ENCODE assay signal across 8 mouse cellular contexts in genomic region chr2:132879261-132880044, GRCm38 (mm10). TPM values are rescaled to one million over a fixed set of nuclear protein-coding genes. Genes with fewer than 3 reads are reported as not detected.
DNase-seq lines count a peak whose midpoint lies in the region; ATAC-seq and TF ChIP-seq lines count a peak whose summit lies in the region.

No protein-coding gene starts in this region.

- intact Hi-C loops in left cerebral cortex, adult 2 months (cut with DNase I), result no loop called here

- H3K4me1 ChIP-seq in embryonic facial prominence, embryonic 12.5 days, result peaks cover 17% of the 10 kb centered on the region
- no peaks in the 10 kb centered on the region; the same call in none of the 2 replicates for H3K4me1 ChIP-seq in hindbrain, embryonic 11.5 days (replicated peaks; ENCODE audit: control insufficient read depth, insufficient read depth, low read length)
- H3K4me1 ChIP-seq in liver, embryonic 11.5 days (replicated peaks; ENCODE audit: control insufficient read depth, insufficient read depth, low read length), result peaks cover 9% of the 10 kb centered on the region
- H3K4me1 ChIP-seq in neural tube, embryonic 15.5 days, result peaks cover 23% of the 10 kb centered on the region

- H3K9me3 ChIP-seq in embryonic facial prominence, embryonic 12.5 days, result no peaks in the 10 kb centered on the region
- no peaks in the 10 kb centered on the region for H3K9me3 ChIP-seq in hindbrain, embryonic 11.5 days (ENCODE audit: control insufficient read depth, low read length)
- no peaks in the 10 kb centered on the region for H3K9me3 ChIP-seq in liver, embryonic 11.5 days (ENCODE audit: control insufficient read depth, low read length)
- no peaks in the 10 kb centered on the region for H3K9me3 ChIP-seq in neural tube, embryonic 15.5 days (replicated peaks)

- H3K27ac ChIP-seq in left cerebral cortex, adult 2 months, result no peak overlapping the region
- no peak overlapping the region for H3K27ac ChIP-seq in embryonic facial prominence, embryonic 12.5 days
- H3K27ac ChIP-seq in hindbrain, embryonic 11.5 days (ENCODE audit: low read depth, low read length), result no peak overlapping the region
- H3K27ac ChIP-seq in liver, embryonic 11.5 days (ENCODE audit: low read depth, low read length), result no peak overlapping the region
- H3K27ac ChIP-seq in neural tube, embryonic 15.5 days (replicated peaks), result 0 out of 2 replicates have a peak overlapping the region, but pooled peaks have one; percentile 9

- H3K27me3 ChIP-seq in embryonic facial prominence, embryonic 12.5 days, result peaks cover 51% of the 10 kb centered on the region
- H3K27me3 ChIP-seq in hindbrain, embryonic 11.5 days (ENCODE audit: control insufficient read depth, insufficient read depth, low read length), result peaks cover 19% of the 10 kb centered on the region
- H3K27me3 ChIP-seq in liver, embryonic 11.5 days (replicated peaks; ENCODE audit: control insufficient read depth, insufficient read depth, low read length), result peaks cover 43% of the 10 kb centered on the region
- peaks cover 44% of the 10 kb centered on the region for H3K27me3 ChIP-seq in neural tube, embryonic 15.5 days (replicated peaks)

- peak overlapping the region; percentile 97 for H3K4me2 ChIP-seq in embryonic facial prominence, embryonic 12.5 days (replicated peaks)
- peak overlapping the region; percentile 95 for H3K4me2 ChIP-seq in hindbrain, embryonic 11.5 days (replicated peaks; ENCODE audit: low read depth, low read length)
- H3K4me2 ChIP-seq in liver, embryonic 11.5 days, result peak overlapping the region; percentile 85
- peak overlapping the region; percentile 98 for H3K4me2 ChIP-seq in neural tube, embryonic 15.5 days

- H3K36me3 ChIP-seq in embryonic facial prominence, embryonic 12.5 days, result no peaks in the 10 kb centered on the region
- H3K36me3 ChIP-seq in hindbrain, embryonic 11.5 days (ENCODE audit: control insufficient read depth, insufficient read depth, low read length), result no peaks in the 10 kb centered on the region
- H3K36me3 ChIP-seq in liver, embryonic 11.5 days (ENCODE audit: control insufficient read depth, insufficient read depth, low read length), result no peaks in the 10 kb centered on the region
- no peaks in the 10 kb centered on the region for H3K36me3 ChIP-seq in neural tube, embryonic 15.5 days

- ATAC-seq in embryonic facial prominence, embryonic 12.5 days (ENCODE audit: insufficient number of reproducible peaks, insufficient read depth, low FRiP score, low TSS enrichment), result peak; percentile 75
- ATAC-seq in hindbrain, embryonic 11.5 days (ENCODE audit: low FRiP score), result peak; percentile 71
- peak; percentile 42; the same call in 1 of the 2 replicates for ATAC-seq in liver, embryonic 11.5 days (replicated peaks; ENCODE audit: low FRiP score)
- ATAC-seq in neural tube, embryonic 15.5 days (ENCODE audit: low FRiP score), result peak; percentile 83

- H3K9ac ChIP-seq in embryonic facial prominence, embryonic 12.5 days, result peak overlapping the region; percentile 46; the same call in 1 of the 2 replicates
- peak overlapping the region; percentile 32; the same call in 1 of the 2 replicates for H3K9ac ChIP-seq in hindbrain, embryonic 11.5 days (ENCODE audit: low read depth, low read length)
- no peak overlapping the region for H3K9ac ChIP-seq in liver, embryonic 11.5 days (ENCODE audit: low read depth, low read length)
- peak overlapping the region; percentile 57 for H3K9ac ChIP-seq in neural tube, embryonic 15.5 days (replicated peaks)

- WGBS in embryonic facial prominence, embryonic 12.5 days, result under 1% methylated on average over 58 of the region's 58 CpGs
- WGBS in hindbrain, embryonic 11.5 days, result under 1% methylated on average over 58 of the region's 58 CpGs
- WGBS in liver, embryonic 11.5 days, result under 1% methylated on average over 58 of the region's 58 CpGs
- under 1% methylated on average over 58 of the region's 58 CpGs for WGBS in neural tube, embryonic 15.5 days

- no peak for TF ChIP-seq CTCF in left cerebral cortex, adult 2 months (IDR thresholded peaks at IDR 0.05)

- peak in 1 of 2 experiments; percentile 12 for DNase-seq in left cerebral cortex, adult 2 months (ENCODE audit: extremely low spot score in 1 of 2, low spot score in 2 of 2)
- no peak for DNase-seq in left cerebral cortex, adult 9 months (ENCODE audit: low spot score in 2 of 2)
- DNase-seq in R1 (ENCODE audit: low read depth, low spot score), result peak; percentile 77
- DNase-seq in hindbrain, embryonic 11.5 days (ENCODE audit: low spot score), result peak; percentile 70
- peak; percentile 68 for DNase-seq in liver, embryonic 11.5 days (ENCODE audit: low spot score)
- no peak for DNase-seq in adipocyte (ENCODE audit: low spot score)

- H3K4me3 ChIP-seq in left cerebral cortex, adult 2 months, result peak overlapping the region; percentile 44
- peak overlapping the region; percentile 46 for H3K4me3 ChIP-seq in embryonic facial prominence, embryonic 12.5 days
- H3K4me3 ChIP-seq in hindbrain, embryonic 11.5 days (ENCODE audit: low read depth, low read length), result peak overlapping the region; percentile 58
- H3K4me3 ChIP-seq in liver, embryonic 11.5 days (ENCODE audit: low read depth, low read length), result peak overlapping the region; percentile 49
- peak overlapping the region; percentile 65 for H3K4me3 ChIP-seq in neural tube, embryonic 15.5 days (replicated peaks)

RNA-seq across cellular contexts. Expression of gene Lrrn4, which starts 1.2 kb away (rescaled TPM):
- total RNA-seq in left cerebral cortex, adult 2 months (2021), result under 1 TPM; 0.23 to 0.27 TPM
- 0.22 and 0.33 TPM in 2 replicates for polyA plus RNA-seq in embryonic facial prominence, embryonic 12.5 days (2016; fragmentation: Nextera tagmentation; extraction: Ambion mirVana)
- polyA plus RNA-seq in hindbrain, embryonic 11.5 days (2014; fragmentation: Nextera tagmentation; extraction: Ambion mirVana), result 0.35 TPM in 1 of 2 replicates, not detected in the other
- polyA plus RNA-seq in liver, embryonic 11.5 days (2014; fragmentation: Nextera tagmentation; extraction: Ambion mirVana), result 3.2 and 3.9 TPM in 2 replicates
- polyA plus RNA-seq in neural tube, embryonic 15.5 days (2015; fragmentation: Nextera tagmentation; extraction: Ambion mirVana), result 1.2 and 2.6 TPM in 2 replicates

RNA-seq across cellular contexts. Expression of gene Crls1, which starts 33.0 kb away (rescaled TPM):
- total RNA-seq in left cerebral cortex, adult 2 months (2021), result 10 to 100 TPM; 26.3 to 27.4 TPM
- 26.8 and 33.1 TPM in 2 replicates for polyA plus RNA-seq in embryonic facial prominence, embryonic 12.5 days (2016; fragmentation: Nextera tagmentation; extraction: Ambion mirVana)
- 11.5 and 21.7 TPM in 2 replicates for polyA plus RNA-seq in hindbrain, embryonic 11.5 days (2014; fragmentation: Nextera tagmentation; extraction: Ambion mirVana)
- polyA plus RNA-seq in liver, embryonic 11.5 days (2014; fragmentation: Nextera tagmentation; extraction: Ambion mirVana), result 19.3 and 21.7 TPM in 2 replicates
- 13.9 and 19.4 TPM in 2 replicates for polyA plus RNA-seq in neural tube, embryonic 15.5 days (2015; fragmentation: Nextera tagmentation; extraction: Ambion mirVana)

Comparison
In these comparisons a context has a peak if more than half of its experiments do, and no peak if none do; other contexts are left out.
1. DNase-seq: peak in R1 (single experiment), hindbrain, embryonic 11.5 days (single experiment) and liver, embryonic 11.5 days (single experiment); none in left cerebral cortex, adult 9 months (0 of 2) and adipocyte (single experiment).
2. Peak in every context shown above with its lines, with median percentiles within 50 percentile points of each other: H3K4me3 ChIP-seq, ATAC-seq and H3K4me2 ChIP-seq.